Mouse (Mus musculus): ENCODE data around the gene Dot1l. TPM values are rescaled to one million over a fixed set of nuclear protein-coding genes. Genes with fewer than 3 reads are reported as not detected.
"Not testable (repeated sequence)": the region's sequence is repeated elsewhere in the genome, so short reads cannot be mapped to it uniquely, and the experiment has no call there.

Dot1l gene
- total RNA-seq, 2 experiments from 2014 or later, result 39.9 to 60.6 TPM

DNA sequence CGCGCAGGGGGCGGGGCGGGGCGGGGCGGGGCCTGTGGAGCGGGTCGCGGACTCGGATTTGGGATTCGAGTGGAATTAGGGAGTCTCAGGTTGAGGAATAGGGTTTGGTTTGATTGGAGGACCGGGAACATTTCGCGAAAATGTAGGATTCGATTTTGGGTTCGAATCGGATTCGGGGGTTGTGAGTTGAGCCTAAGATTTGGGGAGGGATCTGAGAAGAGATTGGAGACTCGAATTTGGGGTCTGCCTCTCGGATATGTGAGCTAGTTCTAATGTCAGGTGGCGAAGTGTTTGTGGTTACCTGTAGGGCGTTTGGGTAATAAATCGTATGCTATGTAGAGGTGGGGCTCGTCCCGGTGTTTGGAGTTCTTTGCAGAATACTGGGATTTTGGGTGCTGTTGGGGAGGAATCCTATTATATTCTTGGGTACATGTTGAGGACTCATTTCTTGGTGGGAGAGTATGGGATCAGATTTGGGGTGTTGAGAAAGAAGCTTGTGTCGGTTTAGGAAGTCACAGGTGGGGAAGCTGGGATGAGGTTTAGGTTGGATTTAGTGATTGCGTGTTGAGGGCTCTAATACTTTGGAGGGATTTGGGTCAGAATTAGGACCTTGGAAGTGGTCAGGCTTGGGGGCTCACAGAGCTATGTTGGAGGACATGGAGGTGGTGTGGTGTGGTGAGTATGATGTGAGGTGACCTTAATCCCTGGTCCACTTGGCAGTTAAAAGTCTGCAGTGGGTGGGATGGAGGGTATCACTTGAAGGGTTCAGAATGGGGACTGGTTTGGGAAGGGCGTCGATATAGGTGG, 72.3 kb downstream of the Dot1l start:
- no peak for DNase-seq (ENCODE audit: extremely low spot score in 1 of 2, low spot score in 1 of 2)

DNA sequence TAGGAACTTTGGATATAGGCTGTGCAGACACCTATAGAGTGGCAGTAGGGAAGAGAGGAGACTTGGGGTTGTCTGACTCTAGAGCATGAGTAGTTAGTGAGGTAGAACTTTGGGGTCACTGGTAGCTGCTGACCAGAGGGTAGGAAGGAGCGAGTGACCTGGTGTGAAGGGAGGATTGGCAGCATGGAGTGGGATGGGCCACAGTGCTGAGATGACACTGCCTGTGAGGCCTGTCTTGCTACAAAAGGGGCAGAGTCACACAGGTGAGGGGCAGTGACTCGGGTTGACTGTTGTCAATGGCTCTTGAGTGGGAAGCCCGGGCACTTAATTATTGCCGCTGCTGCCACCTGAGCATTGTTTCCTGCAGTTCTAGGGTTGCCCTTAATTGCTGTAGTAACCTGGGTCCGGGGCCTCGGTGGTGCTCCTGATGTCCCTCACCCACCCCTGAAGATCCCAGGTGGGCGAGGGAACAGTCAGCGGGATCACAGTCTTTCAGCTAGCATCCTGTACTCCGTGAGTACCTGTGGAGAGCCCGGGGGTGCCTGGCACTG, 72.9 kb downstream of the Dot1l start:
- no peak for DNase-seq (ENCODE audit: extremely low spot score in 1 of 2, low spot score in 1 of 2)

DNA sequence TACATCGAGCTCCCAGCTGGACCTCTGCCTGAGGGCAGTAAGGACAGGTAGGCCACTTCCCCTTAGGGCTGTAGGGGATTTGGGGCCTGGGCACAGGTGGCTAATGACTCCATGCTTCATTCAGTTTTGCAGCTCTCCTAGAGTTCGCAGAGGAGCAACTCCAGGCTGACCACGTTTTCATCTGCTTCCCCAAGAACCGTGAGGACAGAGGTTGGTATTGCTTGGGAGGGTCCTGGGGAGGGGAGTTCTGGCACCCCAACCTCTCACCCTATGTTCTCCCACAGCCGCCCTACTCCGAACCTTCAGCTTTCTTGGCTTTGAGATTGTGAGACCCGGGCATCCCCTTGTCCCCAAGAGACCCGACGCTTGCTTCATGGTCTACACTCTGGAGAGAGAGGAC, 73.6 kb downstream of the Dot1l start:
- DNase-seq (ENCODE audit: extremely low spot score in 1 of 2, low spot score in 1 of 2), result not testable (repeated sequence)

DNA sequence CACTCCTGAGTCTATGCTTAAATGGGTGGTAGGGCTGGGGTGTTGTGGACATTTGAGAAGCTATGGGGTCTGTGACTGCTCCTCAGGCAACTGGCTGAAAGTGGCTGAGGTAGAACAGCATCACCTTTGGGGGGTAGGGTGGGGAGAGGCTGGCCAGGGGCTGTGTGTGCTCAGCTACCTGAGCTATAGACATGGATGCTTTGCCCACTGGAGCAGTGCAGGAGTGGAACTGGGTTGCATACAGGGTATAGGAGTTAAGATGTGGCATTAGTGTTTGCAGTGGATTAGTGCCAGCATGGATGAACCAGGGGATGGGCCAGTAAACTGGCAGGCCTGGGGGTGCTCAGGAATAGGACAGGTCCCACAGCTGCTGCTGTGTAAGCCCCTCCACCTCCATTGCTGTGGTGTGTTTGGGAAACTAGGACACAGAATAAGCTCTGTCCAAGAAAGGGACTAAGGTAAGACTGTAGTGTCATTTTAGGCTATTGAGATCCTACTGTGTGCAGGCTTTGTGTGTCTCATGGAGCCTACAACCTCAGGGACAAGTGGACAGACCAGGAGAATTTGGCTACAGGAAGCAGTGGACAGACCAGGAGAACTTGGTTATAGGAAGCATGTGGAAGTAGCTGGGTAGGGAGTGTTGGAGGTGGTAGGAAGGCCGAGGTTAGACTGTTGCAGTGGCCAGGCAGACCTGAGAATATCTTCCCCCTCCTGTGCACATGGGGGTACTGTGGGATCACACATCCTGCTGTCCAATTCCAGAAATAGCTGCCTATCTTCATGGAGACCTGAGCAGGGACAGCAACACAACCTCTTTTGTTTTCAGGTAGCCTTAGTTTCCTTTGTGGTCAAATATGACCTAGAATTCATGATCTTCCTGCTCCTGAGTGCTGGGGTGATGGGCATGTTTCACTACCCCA, 74.6 kb downstream of the Dot1l start:
- DNase-seq (ENCODE audit: extremely low spot score in 1 of 2, low spot score in 1 of 2), result no peak

DNA sequence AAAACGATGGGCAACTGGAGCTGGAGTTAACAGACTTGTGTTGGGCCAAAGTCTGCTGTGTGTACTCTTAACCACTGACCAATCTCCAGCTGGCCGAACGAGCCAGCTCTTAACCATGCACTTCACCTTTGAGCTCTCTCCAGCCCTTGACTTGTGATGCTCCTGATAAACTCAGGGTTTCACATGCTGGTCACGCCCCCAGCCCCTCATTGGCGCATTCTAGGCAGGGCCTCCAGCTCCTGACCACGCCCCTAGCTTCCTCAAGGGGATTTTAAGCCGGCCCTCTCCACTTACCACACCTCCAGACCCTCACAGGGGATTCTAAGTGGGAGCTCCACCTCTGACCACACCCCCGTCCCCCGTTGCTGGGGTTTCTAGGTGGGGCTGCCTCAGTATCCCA, 76.1 kb downstream of the Dot1l start:
- DNase-seq (ENCODE audit: extremely low spot score in 1 of 2, low spot score in 1 of 2), result no peak

DNA sequence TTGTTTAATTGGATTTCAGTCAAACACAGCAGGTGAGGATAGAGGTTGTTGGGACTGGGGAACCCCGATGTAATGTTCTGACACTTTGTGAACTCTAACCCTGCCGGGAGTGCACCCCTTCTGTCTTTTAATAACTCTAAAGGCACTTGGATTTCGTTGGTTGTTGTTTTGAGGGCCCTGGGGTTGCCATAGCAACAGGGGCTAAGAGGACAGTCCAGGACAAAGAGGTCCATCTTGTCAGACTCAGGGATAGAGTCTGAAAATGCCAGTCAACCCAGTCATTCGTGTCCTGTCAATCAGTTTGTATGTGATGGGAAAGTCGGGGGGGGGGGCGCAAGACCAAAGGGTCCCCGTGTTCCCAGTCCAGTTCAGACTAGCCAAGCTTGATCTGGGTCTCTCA, 77.8 kb downstream of the Dot1l start:
- DNase-seq (ENCODE audit: extremely low spot score in 1 of 2, low spot score in 1 of 2), result no peak

DNA sequence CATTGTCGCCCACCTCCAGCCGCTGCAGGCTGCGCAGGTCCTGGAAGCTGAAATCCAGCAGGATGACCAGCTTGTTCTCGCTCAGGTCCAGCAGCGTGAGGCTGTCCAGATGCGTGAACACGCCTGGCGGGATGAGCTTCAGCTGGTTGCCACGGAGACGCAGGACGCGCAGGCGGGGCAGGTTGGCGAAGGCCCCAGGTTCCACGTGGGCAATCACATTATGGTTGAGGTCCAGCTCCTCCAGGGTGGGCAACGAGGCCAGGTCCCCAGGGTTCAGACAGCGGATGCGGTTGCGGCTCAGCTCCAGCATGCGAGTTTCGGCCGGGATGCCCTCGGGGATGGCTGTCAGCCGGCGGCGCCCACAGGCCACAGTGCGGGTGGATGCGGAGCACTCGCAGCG, 80.6 kb downstream of the Dot1l start:
- no peak for DNase-seq (ENCODE audit: extremely low spot score in 1 of 2, low spot score in 1 of 2)

DNA sequence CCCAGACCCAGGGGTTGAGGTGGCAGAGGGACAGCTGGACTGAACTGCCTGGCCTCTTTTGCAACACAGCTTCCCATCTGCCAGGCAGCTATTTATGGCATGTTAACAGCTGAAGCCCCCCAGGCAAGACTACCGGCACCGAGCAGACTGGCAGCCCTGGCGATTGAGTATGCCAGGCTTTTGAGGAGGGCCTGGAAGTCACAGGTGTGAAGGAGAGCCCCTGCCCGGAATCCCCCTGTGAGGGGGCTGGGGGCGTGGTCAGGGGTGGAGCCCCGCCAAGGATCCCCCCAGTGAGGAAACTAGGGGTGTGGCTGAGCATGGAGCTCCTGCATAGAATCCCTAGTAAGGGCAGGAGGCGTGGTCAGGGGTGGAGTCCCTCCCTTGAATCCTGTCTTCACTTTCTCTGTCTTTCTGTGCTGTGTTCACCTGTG, 82.0 kb downstream of the Dot1l start:
- DNase-seq (ENCODE audit: extremely low spot score in 1 of 2, low spot score in 1 of 2), result no peak

DNA sequence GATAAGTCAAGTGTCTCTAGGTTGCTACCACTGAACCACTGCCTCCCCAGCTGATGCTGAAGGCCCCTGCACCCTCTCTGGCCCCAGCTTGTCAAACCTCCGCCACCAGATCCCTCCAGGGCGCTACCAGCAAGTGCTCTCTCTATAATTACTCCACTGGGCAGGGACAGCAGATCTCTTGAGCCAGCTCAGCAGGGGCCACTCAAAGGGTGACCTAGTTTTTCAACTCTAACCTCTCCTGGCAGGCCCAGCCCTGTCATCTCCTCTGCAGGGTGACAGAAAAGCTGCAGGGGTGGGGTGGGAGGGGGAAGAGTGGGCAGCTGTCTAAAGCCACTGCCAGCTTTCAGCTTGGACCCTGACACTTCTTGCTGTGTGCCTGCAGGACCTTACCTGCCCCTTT, 82.8 kb downstream of the Dot1l start:
- DNase-seq (ENCODE audit: extremely low spot score in 1 of 2, low spot score in 1 of 2), result no peak

DNA sequence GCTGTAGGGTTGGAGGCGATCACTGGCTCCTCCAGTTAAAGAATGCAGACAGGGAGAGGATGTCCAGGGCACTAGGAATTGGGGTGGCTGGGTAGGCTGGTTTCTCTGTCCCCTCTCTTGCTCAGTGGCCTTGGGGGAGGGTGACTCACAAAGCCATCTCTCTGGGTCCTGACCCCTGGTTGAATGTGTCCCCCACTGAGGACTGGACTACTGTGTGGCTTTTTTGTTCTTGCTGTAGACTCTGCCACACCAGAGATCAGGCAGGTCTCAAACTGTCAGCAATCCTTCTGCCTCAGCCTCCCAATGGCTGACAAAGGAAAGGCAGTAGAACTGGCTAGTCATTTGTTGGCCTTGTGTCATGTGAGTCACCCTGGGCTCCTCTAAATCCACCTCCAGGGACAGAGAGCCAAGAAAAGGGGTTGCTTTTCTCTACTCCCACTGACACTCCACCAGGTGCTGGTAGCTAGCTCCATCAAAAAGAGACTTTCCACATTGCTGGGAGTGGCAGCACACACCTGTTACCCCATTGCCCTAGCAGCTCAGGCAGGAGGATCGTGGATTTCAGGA, 83.4 kb downstream of the Dot1l start:
- no peak for DNase-seq (ENCODE audit: extremely low spot score in 1 of 2, low spot score in 1 of 2)

DNA sequence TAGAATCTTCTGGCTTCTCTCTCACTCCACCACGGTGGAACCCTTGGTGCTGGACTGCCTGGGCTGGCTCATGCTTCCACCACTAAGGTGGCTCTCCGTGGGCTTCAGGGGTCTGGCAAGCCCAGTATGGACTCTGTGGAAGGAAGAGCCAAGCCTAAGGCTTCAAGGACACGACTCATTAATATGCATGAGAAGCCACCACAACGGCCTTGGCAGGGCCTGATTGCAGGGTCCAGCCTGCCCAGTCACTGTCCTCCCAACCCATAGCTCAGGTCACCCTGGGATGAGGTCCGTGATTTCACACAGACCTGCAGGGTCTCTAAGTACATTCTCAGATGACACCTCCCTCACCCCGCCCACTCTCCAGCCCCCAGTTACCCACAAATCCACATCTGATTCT, 84.8 kb downstream of the Dot1l start:
- no peak for DNase-seq (ENCODE audit: extremely low spot score in 1 of 2, low spot score in 1 of 2)

DNA sequence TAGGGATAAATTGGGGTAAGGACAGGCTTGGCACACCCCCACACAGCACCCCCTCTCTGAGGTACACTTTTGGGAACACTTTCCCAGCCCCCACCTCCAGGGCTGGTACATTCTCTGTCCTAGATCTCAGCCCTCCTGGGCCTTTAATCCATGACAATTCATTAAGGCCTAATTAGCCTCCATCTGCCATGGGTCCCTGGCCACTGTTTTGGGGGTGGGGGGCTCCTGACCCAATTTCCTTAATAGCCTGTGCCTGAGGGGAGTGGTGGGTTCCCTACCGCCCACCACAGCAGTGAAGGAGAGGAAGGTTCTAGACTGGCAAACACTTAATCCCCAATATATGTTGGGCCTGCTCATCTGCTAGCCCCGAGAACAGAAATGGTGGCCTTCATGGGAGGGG, 86.7 kb downstream of the Dot1l start:
- DNase-seq (ENCODE audit: extremely low spot score in 1 of 2, low spot score in 1 of 2), result no peak

DNA sequence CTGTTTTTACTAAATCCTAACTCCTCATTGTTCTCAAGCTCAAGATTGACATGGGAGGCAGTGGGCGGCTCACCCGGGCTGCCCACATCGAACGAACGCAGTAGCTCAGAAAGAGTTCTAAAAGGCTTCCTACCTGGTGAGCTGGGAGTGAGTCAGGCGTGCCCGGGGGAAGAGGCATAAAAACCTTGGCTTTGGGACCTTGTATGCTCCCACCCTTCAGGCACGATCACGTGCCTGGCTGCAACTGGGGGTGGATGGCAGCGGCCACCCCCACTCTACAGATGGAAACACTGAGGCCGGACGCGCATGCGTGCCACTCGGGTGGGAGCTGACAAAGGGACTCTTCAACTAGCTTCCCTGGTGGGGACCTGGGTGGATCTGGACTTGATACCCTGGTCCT, 87.3 kb downstream of the Dot1l start:
- DNase-seq (ENCODE audit: extremely low spot score in 1 of 2, low spot score in 1 of 2), result peak in 1 of 2 experiments; percentile 39

DNA sequence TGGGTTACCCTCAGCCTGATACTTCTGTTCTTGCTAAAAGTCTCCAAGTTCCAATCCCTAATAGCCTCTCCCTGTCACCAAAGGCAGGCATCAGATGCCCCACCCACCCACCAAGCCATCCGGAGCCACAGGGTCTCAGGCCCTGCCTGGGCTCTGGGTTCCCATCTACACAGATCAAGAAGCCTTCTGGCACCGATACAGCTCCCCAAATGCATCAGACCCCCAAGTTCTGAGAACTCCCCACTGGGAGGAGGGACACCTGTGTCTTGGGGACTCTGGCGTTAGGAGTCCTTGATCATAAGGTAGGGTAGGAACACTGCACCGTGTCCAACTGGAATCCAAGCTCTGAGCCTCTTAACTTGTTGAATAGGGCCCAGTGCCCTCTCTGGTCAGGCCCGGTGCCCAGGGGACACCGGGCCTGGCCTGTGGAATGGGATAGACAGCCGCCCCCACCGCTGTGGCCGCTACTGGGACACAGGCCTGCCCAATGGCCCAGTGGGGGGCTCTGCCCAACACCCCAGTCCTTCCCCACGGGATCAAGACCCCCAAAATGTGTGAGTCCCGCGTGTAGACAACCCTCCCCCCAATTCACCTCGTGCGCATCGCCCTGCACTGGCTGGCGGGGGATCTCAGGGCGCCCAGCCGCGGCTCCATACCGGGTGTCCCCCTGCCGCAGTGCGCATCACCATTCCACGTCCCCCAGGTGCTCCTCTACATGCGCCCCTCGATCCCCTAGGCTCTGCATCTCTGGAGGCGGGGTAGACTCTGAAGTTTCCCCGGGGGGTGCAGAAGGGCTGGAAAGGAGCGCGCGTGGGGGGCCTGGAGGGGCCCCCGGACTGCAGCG, 88.3 kb downstream of the Dot1l start:
- no peak for DNase-seq (ENCODE audit: extremely low spot score in 1 of 2, low spot score in 1 of 2)

DNA sequence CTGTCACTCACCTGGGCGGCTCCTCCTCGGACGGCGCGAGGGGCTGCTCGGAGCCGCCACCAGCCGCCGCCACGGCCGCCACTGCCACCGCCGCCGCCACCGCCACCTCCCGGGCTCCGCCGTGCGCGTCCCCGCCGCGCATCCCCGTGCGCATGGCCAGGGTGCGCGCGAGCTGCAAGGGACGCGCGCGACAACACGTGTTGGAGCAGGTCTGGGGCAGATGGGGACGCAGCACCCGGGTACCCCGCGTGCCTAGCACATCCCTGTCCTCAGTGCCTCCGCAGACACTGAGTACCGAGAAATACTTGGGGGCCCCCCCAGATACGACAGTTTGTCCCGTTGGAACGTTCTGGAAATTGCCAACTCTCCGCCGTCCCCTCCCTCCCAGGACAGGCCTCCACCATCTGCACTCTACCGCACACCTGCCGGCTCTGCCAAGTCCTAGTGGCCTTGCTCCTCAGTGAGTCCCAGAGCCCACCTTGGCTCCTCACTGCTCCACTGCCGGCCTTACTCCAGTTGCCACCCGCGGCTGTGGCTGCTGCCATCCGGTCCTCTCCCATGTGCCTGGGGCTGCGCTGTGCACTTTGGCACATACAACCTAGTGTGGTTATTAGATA, 89.0 kb downstream of the Dot1l start, which contains the start of gene Lingo3:
Gene Lingo3, minus strand, starts transcription at position 109 of the 617 bp plus-strand sequence.
- DNase-seq (ENCODE audit: extremely low spot score in 1 of 2, low spot score in 1 of 2), result peak; percentile 51 to 52

Measured in layer of hippocampus, postnatal 25 days (tissue).